Mouse (Mus musculus): ENCODE measurements around the gene Asic2.

The Asic2 gene

DNA sequence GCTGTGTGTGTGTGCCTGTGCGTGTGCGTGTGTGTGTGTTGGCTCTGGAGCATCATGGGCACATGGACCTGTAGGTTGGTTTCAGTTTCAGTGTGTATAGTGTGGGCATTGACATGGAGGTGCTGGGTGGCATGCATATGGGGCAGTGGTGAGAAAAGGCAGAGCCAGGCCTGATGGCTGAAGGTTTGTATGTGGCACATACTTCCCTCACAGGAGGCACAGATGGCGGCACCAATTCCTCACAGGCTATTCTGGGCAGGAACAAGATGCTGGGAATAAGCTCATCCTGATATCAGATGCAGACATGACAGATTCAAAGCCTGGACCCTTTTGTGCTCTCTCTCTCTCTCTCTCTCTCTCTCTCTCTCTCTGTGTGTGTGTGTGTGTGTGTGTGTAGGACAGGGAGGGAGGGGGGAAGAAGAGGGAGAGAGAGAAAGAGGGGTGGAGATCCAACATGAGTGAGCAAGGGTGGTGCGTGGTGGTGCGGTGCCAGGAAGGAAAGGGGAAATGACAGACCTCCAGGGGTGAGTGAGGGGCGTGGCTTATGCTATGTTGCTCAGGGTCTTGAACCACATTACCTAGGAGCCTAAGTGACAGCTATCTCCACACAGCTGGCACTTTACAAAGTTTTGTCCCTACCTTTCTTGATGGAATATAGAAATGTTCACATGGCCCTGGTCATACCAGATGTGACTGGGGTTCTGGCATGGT is 1083.6 kb downstream of the Asic2 start:
- no peak for DNase-seq

DNA sequence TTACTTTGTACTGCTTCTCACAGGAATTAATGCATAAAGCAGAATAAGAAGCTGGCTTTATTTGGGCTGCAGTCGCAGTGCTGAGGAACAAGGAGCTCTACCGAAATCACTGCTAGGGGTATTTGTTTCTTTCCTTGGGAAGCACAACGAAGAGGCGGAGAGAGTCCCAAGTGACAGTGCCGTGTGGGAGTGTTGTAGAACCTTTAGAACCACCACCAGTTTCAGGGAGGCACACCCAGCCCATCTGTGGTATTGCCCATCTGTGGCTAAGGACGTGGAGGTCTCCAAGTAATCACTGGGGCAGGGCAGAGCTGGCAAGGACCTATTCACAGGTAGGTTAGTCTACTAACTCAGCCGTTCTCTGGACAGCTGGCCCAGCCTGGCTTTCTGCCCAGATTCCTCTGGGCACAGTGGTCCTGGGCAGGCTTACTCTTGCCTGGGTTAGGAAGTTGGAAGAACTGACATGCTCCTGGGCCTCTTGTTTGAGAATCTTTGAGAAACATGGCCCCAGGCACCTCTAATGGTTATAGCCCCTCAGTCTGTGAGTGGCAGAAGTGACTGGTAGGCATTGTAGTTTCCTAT is 1085.9 kb downstream of the Asic2 start:
- DNase-seq, result no peak

DNA sequence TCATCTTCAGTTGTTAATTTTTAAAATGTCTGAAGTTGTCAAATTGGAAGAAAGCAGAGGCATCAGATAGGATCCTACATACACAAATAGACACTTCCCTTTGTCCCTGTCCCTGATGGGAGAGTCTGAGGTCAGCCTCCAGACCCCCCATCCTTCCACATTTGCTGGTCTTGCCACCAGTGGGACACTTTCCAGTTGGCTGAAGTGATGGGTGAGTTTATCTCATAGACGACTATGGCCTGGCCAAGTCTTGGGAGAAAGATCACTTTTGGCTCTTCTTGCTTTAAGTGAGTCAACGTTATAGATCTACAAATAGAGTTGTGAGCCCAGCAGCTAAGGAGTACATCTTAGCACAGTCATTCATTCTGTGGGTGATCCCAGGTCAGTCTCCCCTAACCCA is 1090.2 kb downstream of the Asic2 start:
- DNase-seq, result no peak

DNA sequence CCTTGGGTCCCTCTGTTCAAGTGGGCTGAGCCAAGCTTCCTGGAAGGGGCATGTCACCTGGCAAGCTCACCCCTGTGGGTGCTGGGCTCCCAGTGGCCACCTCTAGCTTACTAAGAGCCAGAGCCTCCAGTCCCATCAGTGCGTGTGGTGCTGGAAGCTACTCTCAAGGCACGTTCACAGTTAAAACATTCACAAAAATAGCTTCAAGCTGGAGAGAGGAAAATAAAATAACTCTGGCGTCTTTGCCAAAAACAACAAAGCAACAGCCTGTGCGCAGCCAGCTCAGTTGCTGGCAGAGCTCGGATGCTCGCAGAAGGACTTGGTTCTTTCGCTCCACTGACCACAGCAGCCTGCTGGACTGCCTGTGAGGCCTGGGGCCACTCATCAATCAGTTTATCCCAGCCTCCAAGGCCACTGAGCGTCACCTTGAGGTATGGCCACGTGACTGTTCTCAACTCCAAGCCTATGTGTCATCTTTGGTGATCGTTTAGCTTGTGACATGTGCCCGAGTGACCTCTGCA is 1091.1 kb downstream of the Asic2 start:
- DNase-seq, result no peak

DNA sequence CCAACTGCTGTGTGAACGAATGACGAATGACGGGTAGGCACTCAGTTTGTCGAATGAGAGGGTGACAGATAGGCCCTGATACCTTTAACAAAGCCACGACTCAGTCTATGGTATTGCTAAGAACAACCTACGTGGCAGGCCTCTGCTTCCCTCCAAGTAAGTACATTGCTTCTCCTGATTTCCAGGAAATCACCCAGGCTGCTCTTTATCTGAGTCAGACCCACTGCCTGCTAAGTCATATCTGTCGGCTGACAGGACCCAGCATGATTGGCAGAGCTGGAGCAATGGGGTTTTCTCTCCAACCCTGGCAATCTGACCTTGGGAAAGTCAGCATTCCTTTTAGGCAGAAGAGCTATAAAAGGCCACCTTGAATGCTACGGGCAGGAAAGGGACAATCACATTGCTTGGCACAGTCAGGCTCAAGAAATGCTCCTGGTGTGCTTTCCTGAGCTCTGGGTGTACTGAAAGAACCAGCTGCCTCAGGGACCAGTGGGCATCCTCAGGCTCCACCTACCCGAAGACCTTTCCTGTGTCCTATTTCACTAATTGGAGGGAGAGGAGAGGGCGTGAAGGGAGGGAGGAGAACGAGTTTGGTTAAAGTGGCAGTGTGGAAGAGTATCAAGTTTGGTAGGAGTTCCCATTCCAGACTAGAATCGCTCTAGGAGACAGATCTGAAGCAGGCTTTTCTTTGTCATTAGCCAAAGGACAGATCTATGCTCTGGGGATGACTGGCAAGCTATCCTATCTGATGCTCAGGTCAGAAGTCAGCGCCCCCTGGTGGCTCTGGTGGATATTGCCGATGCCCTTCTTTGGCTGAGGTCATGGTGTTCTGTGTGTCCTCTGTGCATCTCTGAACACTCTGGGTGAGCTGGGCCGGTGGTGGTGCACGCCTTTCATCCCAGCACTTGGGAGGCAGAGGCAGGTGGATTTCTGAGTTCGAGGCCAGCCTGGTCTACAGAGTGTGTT is 1095.5 kb downstream of the Asic2 start:
- peak; percentile 76 to 79 for DNase-seq

DNA sequence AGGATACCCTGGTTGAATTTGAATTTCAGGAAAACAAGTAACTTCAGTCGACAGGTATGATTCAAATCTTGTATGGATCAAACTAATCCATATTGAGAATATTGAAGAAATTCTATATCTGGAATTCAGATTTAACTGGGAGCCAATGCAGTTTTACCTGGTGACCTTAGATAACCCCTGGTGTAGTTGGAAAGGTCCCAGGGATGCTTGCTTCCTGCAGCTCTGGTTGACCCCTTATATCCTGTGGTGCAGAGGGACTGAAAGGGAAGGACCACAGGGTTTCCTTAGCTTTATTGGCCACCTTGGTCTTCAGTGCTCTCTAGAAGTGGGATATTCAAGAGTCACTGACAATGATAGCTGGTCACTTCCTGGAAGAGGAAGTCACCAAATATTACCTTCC is 1100.2 kb downstream of the Asic2 start:
- DNase-seq, result no peak

DNA sequence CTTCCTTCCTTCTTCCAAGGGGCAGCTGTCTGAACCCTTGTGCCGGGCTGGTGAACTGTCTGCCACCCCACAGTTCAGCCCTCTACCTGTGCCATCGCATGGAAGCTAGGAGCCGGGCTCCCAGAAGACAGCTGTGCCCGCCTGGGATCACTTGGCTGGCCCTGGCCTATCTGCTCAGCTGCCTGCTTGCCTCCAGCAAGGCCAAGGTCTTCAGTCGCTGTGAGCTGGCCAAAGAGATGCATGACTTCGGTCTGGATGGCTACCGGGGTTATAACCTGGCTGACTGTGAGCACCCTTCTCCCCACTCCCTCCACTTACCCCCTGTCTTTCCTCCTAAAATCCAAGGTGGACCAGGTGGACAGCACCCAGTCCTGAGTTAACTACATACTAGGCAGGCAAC is 1105.3 kb downstream of the Asic2 start:
- DNase-seq, result no peak

DNA sequence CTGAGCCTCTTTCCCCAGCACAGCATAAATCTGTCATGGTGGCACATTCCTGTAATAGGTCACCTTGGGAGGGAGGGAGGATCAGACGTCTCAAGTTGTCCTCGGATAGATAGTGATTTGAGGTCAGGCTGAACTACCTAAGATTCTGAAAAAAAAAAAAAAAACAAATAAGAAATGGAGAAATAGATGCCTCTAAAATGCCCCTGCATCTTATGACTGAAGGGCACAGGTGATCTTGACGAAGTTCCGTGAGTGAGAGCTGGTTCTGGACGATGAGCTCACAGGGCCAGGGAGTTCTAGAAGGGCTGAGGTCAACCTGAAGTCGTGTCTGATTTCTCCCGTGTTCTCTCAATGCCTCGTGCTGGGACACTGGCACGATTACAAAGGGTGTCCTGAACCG is 1110.2 kb downstream of the Asic2 start, which contains the start of gene Spaca3:
Spaca3 (plus strand) TSS at position 301 of the 400 bp plus-strand sequence.
- no peak for DNase-seq

DNA sequence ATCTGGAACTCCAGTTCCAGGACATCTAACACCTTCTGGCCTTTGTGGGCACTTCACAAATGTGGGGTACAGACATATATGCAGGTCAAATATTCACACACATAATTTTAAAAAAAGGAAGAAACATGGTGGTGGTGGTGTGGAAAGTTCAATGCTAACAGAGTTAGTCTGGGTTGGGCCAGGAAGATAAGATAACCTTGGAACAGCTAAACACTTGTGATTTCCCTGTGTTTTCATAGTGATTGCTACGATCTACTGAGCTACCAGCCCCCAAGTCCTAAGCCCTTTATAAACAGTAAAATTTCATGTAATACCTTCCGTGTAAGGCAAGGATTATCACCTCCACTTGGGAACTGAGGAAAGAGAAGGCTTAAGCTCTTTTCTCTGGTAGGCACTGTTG is 1111.4 kb downstream of the Asic2 start:
- DNase-seq, result no peak

DNA sequence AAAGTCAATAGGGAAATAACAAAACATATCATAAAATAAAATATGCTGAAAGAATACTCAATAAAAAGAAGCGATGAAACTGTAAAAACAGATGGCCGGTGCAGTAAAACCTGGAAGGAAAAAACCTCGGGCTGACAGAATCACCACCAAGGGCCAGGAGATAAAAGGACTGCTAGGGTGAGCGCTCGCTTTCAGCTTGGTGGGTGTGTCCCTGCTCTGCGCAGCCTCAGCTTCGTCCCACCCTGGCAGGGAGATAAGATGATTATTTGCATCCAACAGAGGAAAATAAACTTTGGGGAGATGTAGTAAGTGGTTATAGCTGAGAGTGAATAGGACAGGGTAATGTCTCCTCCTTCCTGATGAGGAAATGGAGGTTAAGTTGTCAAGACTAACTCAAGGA is 1113.3 kb downstream of the Asic2 start:
- no peak for DNase-seq

DNA sequence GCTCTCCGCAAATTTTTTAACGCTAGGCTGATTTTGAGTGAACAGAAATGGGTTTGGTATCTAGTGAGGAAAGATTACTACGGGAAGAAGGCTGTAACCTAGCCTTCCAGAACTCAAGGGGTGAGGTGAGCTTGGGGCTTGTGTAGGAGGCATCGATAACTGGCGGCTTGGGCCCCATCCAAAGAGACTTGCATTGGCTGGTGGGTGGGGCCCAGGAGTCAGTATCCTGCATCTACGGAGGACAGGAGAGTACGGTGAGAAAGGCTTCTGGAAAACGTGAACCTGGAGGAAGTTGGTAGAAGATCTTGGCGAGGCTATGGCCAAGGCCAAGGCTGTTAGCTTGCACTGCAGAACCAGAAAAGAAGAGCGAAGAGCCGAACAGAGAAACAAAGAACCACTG is 1113.8 kb downstream of the Asic2 start:
- no peak for DNase-seq

DNA sequence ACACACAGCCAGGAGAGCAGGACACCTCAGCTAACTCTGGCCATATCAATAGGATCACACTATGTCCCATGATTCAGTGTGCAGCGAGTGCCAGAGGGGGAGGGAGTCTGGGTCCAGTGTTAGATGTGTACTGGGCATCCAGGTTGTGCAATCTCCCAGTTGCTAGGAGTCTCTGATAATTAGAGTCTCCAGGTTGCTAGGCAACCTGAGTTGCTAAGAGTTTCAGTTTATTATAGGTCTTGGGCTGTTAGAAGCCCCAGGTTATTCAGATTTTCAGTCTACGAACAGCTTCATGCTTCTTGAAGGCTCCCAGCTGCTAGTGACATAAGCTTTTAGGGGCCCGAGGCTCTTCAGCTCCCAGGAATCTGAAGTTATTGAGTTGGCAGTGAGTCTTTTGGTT is 1115.2 kb downstream of the Asic2 start:
- DNase-seq, result no peak

DNA sequence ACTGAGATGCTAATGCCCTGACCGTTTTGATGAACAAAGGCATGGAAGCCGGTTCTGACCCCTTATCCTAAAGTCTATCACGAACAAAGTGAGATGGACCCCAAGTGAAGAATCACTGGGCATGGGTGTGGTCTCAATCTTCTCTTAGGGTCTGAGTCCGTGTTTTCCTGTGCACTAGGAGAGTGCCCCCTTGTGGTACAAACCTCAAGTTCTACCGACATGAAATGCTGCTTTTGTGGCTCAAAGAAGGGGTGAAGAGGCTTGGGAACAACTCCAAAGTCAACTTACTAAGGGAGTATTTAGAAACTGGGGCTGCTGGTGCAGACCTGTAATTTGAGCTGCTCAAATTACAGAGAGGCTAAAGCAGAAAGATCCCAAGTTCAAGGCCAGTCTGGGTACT is 1116.4 kb downstream of the Asic2 start:
- DNase-seq, result peak; percentile 16 to 19

DNA sequence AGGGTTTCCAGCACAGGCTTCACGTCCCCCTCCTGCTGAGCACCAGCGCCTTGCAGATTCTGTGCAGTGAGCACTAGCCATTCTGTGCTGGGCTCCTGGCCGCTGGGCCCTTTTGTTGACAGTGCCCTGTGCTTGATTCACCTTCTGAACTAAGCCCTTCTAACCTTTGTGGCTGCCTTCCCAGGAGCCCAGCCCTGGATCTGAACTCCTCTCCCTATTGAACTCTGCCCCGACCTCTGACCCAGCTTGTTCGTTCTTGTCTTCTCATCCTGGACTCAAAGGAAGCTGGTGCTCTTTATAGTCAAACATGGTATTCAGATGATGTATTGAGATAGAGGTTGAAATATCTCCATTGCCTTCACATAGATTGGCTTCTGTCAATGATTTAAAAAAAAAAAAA is 1120.1 kb downstream of the Asic2 start:
- no peak for DNase-seq

DNA sequence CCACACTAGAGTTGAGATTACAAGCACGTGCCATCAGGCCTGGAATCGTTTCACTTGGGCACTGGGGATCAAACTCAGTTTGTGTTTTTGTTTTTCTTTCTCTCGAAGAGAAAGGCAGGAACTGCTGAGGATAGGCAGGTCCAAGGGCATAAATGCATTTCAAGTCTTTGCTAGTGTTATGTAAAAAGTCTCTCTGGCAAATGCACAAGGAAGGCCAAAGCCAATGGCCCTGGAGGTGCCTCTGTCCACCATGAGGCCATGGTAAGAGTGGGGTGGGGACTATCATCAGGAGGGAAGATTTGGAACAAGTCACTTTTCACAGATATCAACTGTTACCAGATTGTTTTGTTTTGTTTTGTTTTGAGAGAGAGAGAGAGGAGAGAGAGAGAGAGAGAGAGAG is 1122.1 kb downstream of the Asic2 start:
- no peak for DNase-seq

DNA sequence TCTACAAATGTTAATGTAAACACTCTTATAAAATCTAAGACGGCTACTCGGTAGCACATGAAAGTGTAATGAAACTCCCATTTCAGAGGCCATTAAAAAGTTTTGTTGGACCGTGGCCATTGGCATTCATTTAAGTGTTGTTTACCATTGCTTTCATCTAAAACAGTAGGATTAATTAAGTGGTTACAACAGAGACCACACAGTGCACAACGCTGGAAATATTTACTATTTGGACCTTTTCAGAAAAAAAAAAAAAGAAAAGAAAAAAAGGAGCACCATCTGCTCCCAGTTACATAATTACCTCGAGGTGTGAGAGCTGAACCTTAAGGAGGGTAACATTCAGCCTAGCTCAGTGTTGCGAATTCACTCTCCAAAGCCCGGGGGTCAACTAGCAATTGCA is 1122.8 kb downstream of the Asic2 start:
- no peak for DNase-seq

DNA sequence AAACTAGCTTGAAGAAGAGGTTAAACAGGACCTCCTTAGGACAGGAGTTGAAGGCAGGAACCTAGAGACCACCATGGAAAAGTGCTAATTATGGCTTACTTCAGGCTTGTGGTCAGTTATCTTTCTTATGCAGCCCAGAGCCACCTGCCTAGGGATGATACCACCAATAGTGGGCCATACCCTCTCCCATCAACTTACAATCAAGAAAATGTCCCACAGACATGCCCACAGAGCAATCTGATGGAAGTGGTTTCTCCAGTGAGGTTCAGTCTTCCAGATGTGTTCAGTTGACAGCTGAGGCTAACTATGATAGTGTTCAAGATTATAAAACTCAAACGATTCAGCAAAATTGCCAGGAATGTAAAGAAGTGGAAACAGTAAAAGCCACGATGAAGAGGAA is 1124.8 kb downstream of the Asic2 start:
- DNase-seq, result no peak

DNA sequence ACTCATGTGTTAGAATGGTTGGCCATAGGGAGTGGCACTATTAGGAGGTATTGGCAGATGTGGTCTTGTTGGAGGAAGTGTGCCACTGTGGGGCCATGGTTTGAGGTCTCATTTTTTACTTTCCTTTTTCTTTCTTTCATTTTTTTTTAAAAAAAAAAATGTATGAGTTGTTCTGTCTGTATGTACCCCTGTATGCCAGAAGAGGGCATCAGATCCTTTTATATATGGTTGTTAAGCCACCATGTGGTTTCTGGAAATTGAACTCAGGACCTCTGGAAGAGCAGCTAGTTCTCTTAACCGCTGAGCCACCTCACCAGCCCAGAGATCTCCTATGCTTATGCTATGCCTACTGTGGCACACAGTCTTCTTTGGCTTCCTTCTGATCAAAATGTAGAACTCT is 1129.5 kb downstream of the Asic2 start:
- DNase-seq, result no peak

DNA sequence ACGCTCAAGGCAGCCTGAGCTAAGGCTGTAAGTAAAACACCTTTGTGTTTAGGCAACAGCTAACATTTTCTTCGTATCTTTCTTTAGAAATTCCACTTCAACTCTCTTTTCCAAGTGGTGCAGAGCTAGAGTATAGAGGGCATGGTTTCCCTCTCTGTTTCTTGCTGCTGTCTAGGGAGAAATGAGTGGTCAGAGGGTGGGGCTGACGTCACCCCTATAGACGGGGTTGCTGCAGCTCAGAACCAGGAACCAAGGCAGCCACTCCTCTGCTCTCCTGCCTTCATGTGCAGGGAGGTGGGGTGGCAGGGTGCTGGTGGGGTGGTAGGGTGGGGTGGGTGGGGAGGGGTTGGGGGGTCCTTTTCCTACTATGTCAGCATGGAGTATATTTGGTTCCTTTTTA is 1132.4 kb downstream of the Asic2 start:
- no peak for DNase-seq

DNA sequence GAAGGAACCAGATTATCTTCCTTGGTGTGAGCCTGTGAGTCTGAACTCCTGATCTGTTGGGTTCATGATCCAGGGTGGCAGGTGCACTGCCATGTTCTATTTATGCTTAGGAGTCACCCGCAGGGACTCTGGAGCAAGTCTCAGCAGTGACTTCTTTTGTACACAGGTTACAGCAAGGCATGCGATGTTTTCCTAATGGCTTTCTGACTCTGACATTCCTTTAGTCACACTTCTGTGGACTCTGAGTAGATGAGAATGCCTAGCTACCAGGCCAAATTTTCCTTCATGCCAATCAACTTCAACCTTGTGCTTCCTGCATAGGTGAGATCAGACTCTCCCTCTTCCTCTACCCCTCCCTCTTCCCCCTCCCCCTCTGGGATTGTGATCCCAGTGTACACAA is 1132.9 kb downstream of the Asic2 start:
- DNase-seq, result no peak
